Comparison of ENCODE assay signal across 7 mouse cellular contexts in genomic region chr6:4893312-4893711, GRCm38 (mm10). TPM values are rescaled to one million over a fixed set of nuclear protein-coding genes. Genes with fewer than 3 reads are reported as not detected.
DNase-seq lines count a peak whose midpoint lies in the region; ATAC-seq and TF ChIP-seq lines count a peak whose summit lies in the region.
"Not testable (repeated sequence)": the region's sequence is repeated elsewhere in the genome, so short reads cannot be mapped to it uniquely, and the experiment has no call there.

No protein-coding gene starts in this region.

- not testable (repeated sequence) for H3K9me3 ChIP-seq in E14TG2a.4 (ENCODE audit: low read length); embryonic facial prominence, embryonic 10.5 days; liver, embryonic 12.5 days (replicated peaks)

- H3K27ac ChIP-seq in embryonic facial prominence, embryonic 10.5 days (replicated peaks), result peak overlapping the region; percentile 40; the same call in 1 of the 2 replicates
- not testable (repeated sequence) for H3K27ac ChIP-seq in liver, embryonic 12.5 days

- peaks cover 55% of the 10 kb centered on the region for H3K4me1 ChIP-seq in E14TG2a.4 (replicated peaks; ENCODE audit: low read depth, low read length)
- H3K4me1 ChIP-seq in embryonic facial prominence, embryonic 10.5 days, result peaks cover 14% of the 10 kb centered on the region
- H3K4me1 ChIP-seq in liver, embryonic 12.5 days, result not testable (repeated sequence)

- not testable (repeated sequence) for H3K36me3 ChIP-seq in E14TG2a.4 (ENCODE audit: insufficient read depth, low read length); embryonic facial prominence, embryonic 10.5 days (replicated peaks); liver, embryonic 12.5 days

- peak overlapping the region; percentile 23; the same call in 1 of the 2 replicates for H3K4me3 ChIP-seq in E14TG2a.4 (replicated peaks; ENCODE audit: low read length)
- not testable (repeated sequence) for H3K4me3 ChIP-seq in embryonic facial prominence, embryonic 10.5 days; liver, embryonic 12.5 days

- DNase-seq in ES-CJ7 (ENCODE audit: low read depth, low spot score) (peak; percentile 54), R1 (ENCODE audit: low read depth, low spot score) (peak; percentile 88)
- DNase-seq in embryonic facial prominence, embryonic 10.5 days (ENCODE audit: low spot score), result not testable (repeated sequence)

- 58% methylated on average over 12 of the region's 12 CpGs for WGBS in embryonic facial prominence, embryonic 10.5 days
- 50% methylated on average over 12 of the region's 12 CpGs for WGBS in liver, embryonic 12.5 days (ENCODE audit: insufficient replicate concordance)

- ATAC-seq in liver, embryonic 12.5 days, result not testable (repeated sequence)
- 0 out of 2 replicates have a peak, but pooled peaks have one; percentile 10 for ATAC-seq in megakaryocyte, adult 5-6 weeks (ENCODE audit: poor library complexity, severe bottlenecking)
- ATAC-seq in monocyte, adult 5-6 weeks (replicated peaks; ENCODE audit: insufficient number of reproducible peaks, low FRiP score, low TSS enrichment, poor library complexity, severe bottlenecking), result 0 out of 2 replicates have a peak, but pooled peaks have one; percentile 50

- H3K27me3 ChIP-seq in E14TG2a.4 (ENCODE audit: insufficient read depth, low read length); embryonic facial prominence, embryonic 10.5 days (replicated peaks; ENCODE audit: low read depth, poor library complexity, severe bottlenecking); liver, embryonic 12.5 days (replicated peaks): not testable (repeated sequence)

- H3K4me2 ChIP-seq in liver, embryonic 12.5 days, result peak overlapping the region; percentile 10; the same call in 1 of the 2 replicates

- TF ChIP-seq CTCF in E14TG2a.4 (conservative IDR thresholded peaks at IDR 0.05; ENCODE audit: low read length), result not testable (repeated sequence)

- not testable (repeated sequence) for H3K9ac ChIP-seq in liver, embryonic 12.5 days

RNA-seq across cellular contexts. Expression of gene Ppp1r9a, which starts 9.4 kb away (rescaled TPM):
- polyA plus RNA-seq in embryonic facial prominence, embryonic 10.5 days (2016; fragmentation: Nextera tagmentation; extraction: Ambion mirVana), result 15.3 and 17.8 TPM in 2 replicates
- polyA plus RNA-seq in liver, embryonic 12.5 days (2016; fragmentation: Nextera tagmentation; extraction: Ambion mirVana), result 7.7 and 9.1 TPM in 2 replicates
- total RNA-seq in megakaryocyte, adult 5-6 weeks (2015), result 0.13 and 0.34 TPM in 2 replicates
- 0.24 and 0.40 TPM in 2 replicates for total RNA-seq in megakaryocyte, adult 5-6 weeks (2017)
- total RNA-seq in monocyte, adult 5-6 weeks (2017), result 0.32 to 2.5 TPM (median 2.4 TPM) in 3 replicates
